30 mouse cellular contexts compared by ENCODE assay signal in the genomic region with DNA sequence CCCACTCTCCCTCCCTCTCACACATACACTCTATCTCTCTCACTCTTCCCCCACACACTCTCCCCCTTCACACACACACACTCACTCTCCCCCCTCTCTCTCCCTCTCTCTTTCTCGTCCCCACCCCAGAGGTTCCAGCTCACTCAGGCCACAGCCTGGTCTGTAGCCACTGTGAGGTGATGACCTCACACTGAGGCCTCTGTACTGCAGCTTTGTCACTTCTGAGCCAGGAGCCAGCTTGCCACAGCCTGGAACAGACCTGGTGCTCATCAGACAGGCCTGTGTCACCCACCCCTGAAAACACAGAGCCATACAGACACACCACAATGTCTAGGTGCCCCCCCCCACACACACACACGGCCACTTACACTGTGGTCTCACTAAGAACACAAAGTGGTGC. TPM values are rescaled to one million over a fixed set of nuclear protein-coding genes. Genes with fewer than 3 reads are reported as not detected.
DNase-seq lines count a peak whose midpoint lies in the region; TF ChIP-seq lines count a peak whose summit lies in the region.
"Had no signal": no experiment of that assay in that cellular context is flagged by ENCODE, and none has a peak within 500 bp of the region (broad histone marks: within the 10 kb centered on the region; RNA-seq: fewer than 3 reads in every experiment).

No protein-coding gene starts in this region.

- peak overlapping the region; percentile 75 for H3K27ac ChIP-seq in layer of hippocampus, adult 2 months
- H3K27ac ChIP-seq: heart, embryonic 10.5 days; heart, embryonic 15.5 days; hindbrain, embryonic 15.5 days; kidney, embryonic 15.5 days; limb, embryonic 12.5 days; liver, embryonic 15.5 days; midbrain, embryonic 15.5 days had no signal

- no peak overlapping the region for H3K4me3 ChIP-seq in layer of hippocampus, adult 2 months
- H3K4me3 ChIP-seq: erythroblast, embryonic 14.5 days; heart, embryonic 10.5 days; heart, embryonic 15.5 days; hindbrain, embryonic 15.5 days; kidney, embryonic 15.5 days; left cerebral cortex, adult 2 months; limb, embryonic 12.5 days; liver, embryonic 15.5 days; midbrain, embryonic 15.5 days had no signal

- TF ChIP-seq CTCF in layer of hippocampus, adult 2 months (conservative IDR thresholded peaks at IDR 0.05): no peak

- DNase-seq in cerebellum, adult 9-11 months: peak; percentile 49
- no peak for DNase-seq in cerebellum, postnatal 25 days
- DNase-seq in layer of hippocampus, adult 2 months (ENCODE audit: low spot score in 2 of 2): no peak
- no peak for DNase-seq in layer of hippocampus, postnatal 10 days (ENCODE audit: low spot score in 2 of 2)
- DNase-seq in 416B (ENCODE audit: low read depth): peak; percentile 14
- DNase-seq in brain, adult 2 months (ENCODE audit: low read depth, low spot score): peak; percentile 86
- DNase-seq in right cerebral cortex, postnatal 36 days (ENCODE audit: low spot score in 2 of 2): no peak
- no peak for DNase-seq in right cerebral cortex, postnatal 4 days
- DNase-seq: adrenal gland, postnatal 14 days; B cell, adult 2 months; gastrocnemius, postnatal 25 days; heart, adult 11 months; kidney, adult 18-20 months; lung, embryonic 14.5 days; lung, postnatal 14 days; right cerebral cortex, postnatal 14 days; spleen, adult 18-20 months; thymus, postnatal 14 days had no signal

RNA-seq across cellular contexts. Expression of a gene that starts 5.3 kb away (rescaled TPM):
- 100 to 1,000 TPM in 1 of 2 experiments, 10 to 100 TPM in 1; 95.2 to 100 TPM for total RNA-seq in layer of hippocampus, adult 2 months (2021)
- total RNA-seq in layer of hippocampus, postnatal 10 days (2021): 100 to 1,000 TPM in 1 of 2 experiments, 10 to 100 TPM in 1; 92.4 to 110 TPM
- total RNA-seq: common myeloid progenitor, adult 5-6 weeks; heart, postnatal 25 days; liver, adult 2 months had no signal

RNA-seq across cellular contexts. Expression of a gene that starts 5.5 kb away (rescaled TPM):
- 100 to 1,000 TPM; 161 to 176 TPM for total RNA-seq in layer of hippocampus, adult 2 months (2021)
- 100 to 1,000 TPM; 145 to 156 TPM for total RNA-seq in layer of hippocampus, postnatal 10 days (2021)

RNA-seq across cellular contexts. Expression of a gene that starts 17.0 kb away (rescaled TPM):
- total RNA-seq in layer of hippocampus, adult 2 months (2021): 10 to 100 TPM; 60.8 to 66.1 TPM
- 10 to 100 TPM; 57.3 to 66.0 TPM for total RNA-seq in layer of hippocampus, postnatal 10 days (2021)

RNA-seq across cellular contexts. Expression of a gene that starts 39.8 kb away (rescaled TPM):
- 100 to 1,000 TPM; 176 TPM for total RNA-seq in layer of hippocampus, adult 2 months (2021)
- 100 to 1,000 TPM; 176 to 186 TPM for total RNA-seq in layer of hippocampus, postnatal 10 days (2021)

RNA-seq across cellular contexts. Expression of a gene that starts 49.6 kb away (rescaled TPM):
- total RNA-seq in layer of hippocampus, adult 2 months (2021): 10 to 100 TPM; 52.0 to 52.6 TPM
- 10 to 100 TPM; 56.3 to 57.6 TPM for total RNA-seq in layer of hippocampus, postnatal 10 days (2021)

Comparison
In these comparisons a context has a peak if more than half of its experiments do, and no peak if none do; other contexts are left out.
1. DNase-seq: peak in cerebellum, adult 9-11 months (single experiment), 416B (single experiment) and brain, adult 2 months (single experiment); none in cerebellum, postnatal 25 days (0 of 2), layer of hippocampus, adult 2 months (0 of 2), layer of hippocampus, postnatal 10 days (0 of 2), right cerebral cortex, postnatal 36 days (0 of 2) and right cerebral cortex, postnatal 4 days (single experiment).